Mouse (Mus musculus) thymus, postnatal 4 days (tissue): ENCODE data around the gene Cxcl5.

Source experiments
- DNase-seq: peaks from one replicate; pipeline ENCODE4 v3.0.0; 2021

Gene Cxcl5

GRCm38 (mm10) chr5:90759077-90760065 lies at the start of gene Cxcl5:
Gene Cxcl5, plus strand, starts transcription at chr5:90759360.
- no peak for DNase-seq

- DNase-seq = no peak
Observed at GRCm38 (mm10) chr5:90711409-90711808, 47.8 kb upstream of the Cxcl5 start.

- no peak for DNase-seq
Observed at GRCm38 (mm10) chr5:90717937-90718336, 41.2 kb upstream of the Cxcl5 start.

- DNase-seq = no peak
Observed at GRCm38 (mm10) chr5:90722656-90723055, 36.5 kb upstream of the Cxcl5 start.

- DNase-seq = no peak
Observed at GRCm38 (mm10) chr5:90728254-90728653, 30.9 kb upstream of the Cxcl5 start.

- no peak for DNase-seq
Observed at GRCm38 (mm10) chr5:90731480-90731879, 27.7 kb upstream of the Cxcl5 start.

- DNase-seq = no peak
Observed at GRCm38 (mm10) chr5:90742029-90742428, 17.1 kb upstream of the Cxcl5 start.

- no peak for DNase-seq
Observed at GRCm38 (mm10) chr5:90753934-90754333, 5.2 kb upstream of the Cxcl5 start.

GRCm38 (mm10) chr5:90758020-90758605 lies 1.0 kb upstream of the Cxcl5 start:
- no peak for DNase-seq

- no peak for DNase-seq
Observed at GRCm38 (mm10) chr5:90760303-90760702, 1.1 kb downstream of the Cxcl5 start.

GRCm38 (mm10) chr5:90760844-90761243 lies 1.7 kb downstream of the Cxcl5 start:
- no peak for DNase-seq

- no peak for DNase-seq
Observed at GRCm38 (mm10) chr5:90761834-90762233, 2.7 kb downstream of the Cxcl5 start.

GRCm38 (mm10) chr5:90763912-90764665 lies 4.9 kb downstream of the Cxcl5 start:
- no peak for DNase-seq

GRCm38 (mm10) chr5:90765821-90766606 lies 6.9 kb downstream of the Cxcl5 start:
- no peak for DNase-seq

GRCm38 (mm10) chr5:90768218-90768617 lies 9.1 kb downstream of the Cxcl5 start, which contains the start of gene Ppbp:
Gene Ppbp, plus strand, starts transcription at chr5:90768518.
- DNase-seq = no peak

- no peak for DNase-seq
Observed at GRCm38 (mm10) chr5:90771369-90771768, 12.2 kb downstream of the Cxcl5 start.

- no peak for DNase-seq
Observed at GRCm38 (mm10) chr5:90771880-90772653, 12.9 kb downstream of the Cxcl5 start, which contains the start of gene Pf4. Gene Pf4, plus strand, starts transcription at chr5:90772435.

GRCm38 (mm10) chr5:90775562-90775961 lies 16.4 kb downstream of the Cxcl5 start:
- no peak for DNase-seq

- DNase-seq = no peak
Observed at GRCm38 (mm10) chr5:90777621-90778020, 18.5 kb downstream of the Cxcl5 start.

GRCm38 (mm10) chr5:90778856-90779255 lies 19.7 kb downstream of the Cxcl5 start:
- DNase-seq = no peak

- DNase-seq = no peak
Observed at GRCm38 (mm10) chr5:90783697-90784096, 24.5 kb downstream of the Cxcl5 start.
